Mouse (Mus musculus) CH12.LX (cell line): Measurements from ENCODE around the gene Myo5a. TPM values are rescaled to one million over a fixed set of nuclear protein-coding genes. Genes with fewer than 3 reads are reported as not detected.

ENCODE experiments used
- DNase-seq: peaks from one replicate; pipeline ENCODE4 v3.0.0-alpha.2; 2013; ENCODE audit errors: extremely low read depth
- H3K27ac ChIP-seq: 2 replicates; pipeline ENCODE4 v1.5.1; 2012; ENCODE audit warnings: low read depth, mild to moderate bottlenecking, control low read depth, moderate library complexity; ENCODE audit not compliant: insufficient read depth
- H3K27me3 ChIP-seq: replicated peaks from 2 replicates; pipeline ENCODE3; 2012; ENCODE audit warnings: inconsistent platforms
- H3K36me3 ChIP-seq, 2 experiments: replicated peaks in 1 of 2; 2 replicates each; pipeline versions ENCODE3 to v1.6.1; 2012; ENCODE audit warnings: inconsistent platforms in 1 of 2, low read length in 1 of 2, mild to moderate bottlenecking in 1 of 2, mixed read lengths in 1 of 2, moderate library complexity in 1 of 2; ENCODE audit not compliant: control insufficient read depth in 1 of 2, insufficient read depth in 1 of 2
- H3K4me1 ChIP-seq, 2 experiments: 2 replicates each; pipeline ENCODE4 v1.6.1; 2012; ENCODE audit warnings: inconsistent platforms in 1 of 2, moderate library complexity in 1 of 2; ENCODE audit not compliant: insufficient read depth in 2 of 2, control insufficient read depth in 1 of 2
- H3K4me2 ChIP-seq: 2 replicates; pipeline ENCODE4 v1.6.1; 2012; ENCODE audit warnings: low read depth, mild to moderate bottlenecking, control low read depth; ENCODE audit not compliant: poor library complexity, insufficient read depth, severe bottlenecking
- H3K4me3 ChIP-seq, 3 experiments: fragments of 150-350 bp in 1 of 3; sonication (generic) in 1 of 3; replicated peaks in 1 of 3; 2 replicates each; pipeline versions ENCODE3 to v1.5.1; 2011 to 2012; ENCODE audit warnings: low read depth in 2 of 3, low read length in 2 of 3, mild to moderate bottlenecking in 2 of 3, moderate library complexity in 2 of 3, control low read depth in 1 of 3, improper control_type of control experiment in 1 of 3, inconsistent platforms in 1 of 3, mixed read lengths in 1 of 3; ENCODE audit not compliant: poor library complexity in 1 of 3
- H3K79me2 ChIP-seq: replicated peaks from 2 replicates; pipeline ENCODE4 v1.6.1; 2012; ENCODE audit warnings: mild to moderate bottlenecking, moderate library complexity; ENCODE audit not compliant: control insufficient read depth, poor library complexity, insufficient read depth, severe bottlenecking; ENCODE audit errors: extremely low read depth
- H3K9ac ChIP-seq: 2 replicates; pipeline ENCODE4 v1.6.1; 2012; ENCODE audit warnings: low read depth, mild to moderate bottlenecking, control low read depth, moderate library complexity; ENCODE audit not compliant: insufficient read depth
- H3K9me3 ChIP-seq: replicated peaks from 2 replicates; pipeline ENCODE3; 2012; ENCODE audit warnings: low read length, inconsistent platforms, mixed read lengths
- BHLHE40 ChIP-seq: IDR thresholded peaks from 2 replicates; pipeline ENCODE4 v1.6.1; 2011; ENCODE audit warnings: mild to moderate bottlenecking, low read depth, low read length, improper control_type of control experiment
- CHD1 ChIP-seq: IDR thresholded peaks from 2 replicates; pipeline ENCODE4 v1.6.1; 2012; ENCODE audit warnings: low read depth, low read length, improper control_type of control experiment, inconsistent platforms
- CTCF ChIP-seq, 2 experiments: IDR thresholded peaks in 1 of 2; conservative IDR thresholded peaks in 1 of 2; 2 replicates each; pipeline ENCODE4 v1.5.1; 2011 to 2012; ENCODE audit warnings: low read depth in 2 of 2, low read length in 2 of 2, improper control_type of control experiment in 1 of 2, inconsistent platforms in 1 of 2, mild to moderate bottlenecking in 1 of 2, moderate library complexity in 1 of 2
- ELF1 ChIP-seq: IDR thresholded peaks from 2 replicates; pipeline ENCODE4 v1.6.1; 2014; ENCODE audit warnings: low read depth, mild to moderate bottlenecking, inconsistent platforms, low read length, improper control_type of control experiment
- EP300 ChIP-seq: IDR thresholded peaks from 2 replicates; pipeline ENCODE4 v1.6.1; 2011; ENCODE audit warnings: low read length, improper control_type of control experiment
- ETS1 ChIP-seq: conservative IDR thresholded peaks from 2 replicates; pipeline ENCODE4 v1.6.1; 2012; ENCODE audit warnings: low read depth, mild to moderate bottlenecking, inconsistent platforms, low read length, improper control_type of control experiment, moderate library complexity
- GABPA ChIP-seq: IDR thresholded peaks from 2 replicates; pipeline ENCODE4 v1.6.1; 2012; ENCODE audit warnings: low read depth, low read length, improper control_type of control experiment, inconsistent platforms; ENCODE audit not compliant: insufficient replicate concordance
- HCFC1 ChIP-seq: IDR thresholded peaks from 2 replicates; pipeline ENCODE4 v1.6.1; 2012; ENCODE audit warnings: low read depth, mild to moderate bottlenecking, inconsistent platforms, low read length, improper control_type of control experiment
- IRF4 ChIP-seq: IDR thresholded peaks from 2 replicates; pipeline ENCODE4 v1.6.1; 2014; ENCODE audit warnings: low read depth, mild to moderate bottlenecking, inconsistent platforms, low read length, improper control_type of control experiment
- JUN ChIP-seq: IDR thresholded peaks from 2 replicates; pipeline ENCODE4 v1.6.1; 2011; ENCODE audit warnings: low read depth, mild to moderate bottlenecking, low read length, improper control_type of control experiment, moderate library complexity; ENCODE audit not compliant: insufficient read depth
- KAT2A ChIP-seq: IDR thresholded peaks from 2 replicates; pipeline ENCODE4 v1.6.1; 2012; ENCODE audit warnings: low read length, improper control_type of control experiment, inconsistent platforms; ENCODE audit not compliant: insufficient replicate concordance
- MAX ChIP-seq: IDR thresholded peaks from 2 replicates; pipeline ENCODE4 v1.6.1; 2011; ENCODE audit warnings: low read length, improper control_type of control experiment
- MAZ ChIP-seq: IDR thresholded peaks from 2 replicates; pipeline ENCODE4 v1.6.1; 2012; ENCODE audit warnings: low read depth, mild to moderate bottlenecking, inconsistent platforms, low read length, improper control_type of control experiment, moderate library complexity
- MEF2A ChIP-seq: IDR thresholded peaks from 2 replicates; pipeline ENCODE4 v1.6.1; 2014; ENCODE audit warnings: low read depth, mild to moderate bottlenecking, inconsistent platforms, low read length, improper control_type of control experiment, borderline replicate concordance
- MXI1 ChIP-seq: IDR thresholded peaks from 2 replicates; pipeline ENCODE4 v1.6.1; 2011; ENCODE audit warnings: mild to moderate bottlenecking, low read depth, low read length, improper control_type of control experiment
- MYC ChIP-seq: IDR thresholded peaks from 2 replicates; pipeline ENCODE4 v1.6.1; 2011; ENCODE audit warnings: low read depth, mild to moderate bottlenecking, improper control_type of control experiment, low read length
- NELFE ChIP-seq: IDR thresholded peaks from 2 replicates; pipeline ENCODE4 v1.6.1; 2011; ENCODE audit warnings: low read depth, low read length, improper control_type of control experiment
- PAX5 ChIP-seq: IDR thresholded peaks from 2 replicates; pipeline ENCODE4 v1.6.1; 2012; ENCODE audit warnings: low read length, inconsistent platforms, mixed read lengths
- POLR2A ChIP-seq: IDR thresholded peaks from 2 replicates; pipeline ENCODE4 v1.6.1; 2011; ENCODE audit warnings: low read depth, mild to moderate bottlenecking, improper control_type of control experiment, low read length
- RAD21 ChIP-seq: IDR thresholded peaks from 2 replicates; pipeline ENCODE4 v1.6.1; 2011; ENCODE audit warnings: low read depth, mild to moderate bottlenecking, low read length, improper control_type of control experiment, moderate library complexity
- RCOR1 ChIP-seq: conservative IDR thresholded peaks from 2 replicates; pipeline ENCODE4 v1.6.1; 2012; ENCODE audit warnings: low read depth, mild to moderate bottlenecking, inconsistent platforms, low read length, improper control_type of control experiment
- SIN3A ChIP-seq: IDR thresholded peaks from 2 replicates; pipeline ENCODE4 v1.6.1; 2012; ENCODE audit warnings: low read length, improper control_type of control experiment, inconsistent platforms
- SMC3 ChIP-seq: IDR thresholded peaks from 2 replicates; pipeline ENCODE4 v1.6.1; 2011; ENCODE audit warnings: low read depth, low read length, improper control_type of control experiment
- TCF12 ChIP-seq: IDR thresholded peaks from 2 replicates; pipeline ENCODE4 v1.6.1; 2014; ENCODE audit warnings: low read depth, mild to moderate bottlenecking, inconsistent platforms, low read length, improper control_type of control experiment
- UBTF ChIP-seq: IDR thresholded peaks from 2 replicates; pipeline ENCODE4 v1.6.1; 2012; ENCODE audit warnings: low read depth, mild to moderate bottlenecking, inconsistent platforms, low read length, improper control_type of control experiment, moderate library complexity
- USF1 ChIP-seq: IDR thresholded peaks from 2 replicates; pipeline ENCODE4 v1.6.1; 2014; ENCODE audit warnings: low read depth, mild to moderate bottlenecking, inconsistent platforms, low read length, improper control_type of control experiment
- USF2 ChIP-seq: conservative IDR thresholded peaks from 2 replicates; pipeline ENCODE4 v1.6.1; 2011; ENCODE audit warnings: low read depth, low read length, improper control_type of control experiment
- ZC3H11A ChIP-seq: IDR thresholded peaks from 2 replicates; pipeline ENCODE4 v1.6.1; 2012; ENCODE audit warnings: low read depth, mild to moderate bottlenecking, inconsistent platforms, low read length, improper control_type of control experiment
- ZKSCAN1 ChIP-seq: IDR thresholded peaks from 2 replicates; pipeline ENCODE4 v1.6.1; 2012; ENCODE audit warnings: low read depth, inconsistent platforms, low read length, improper control_type of control experiment, borderline replicate concordance
- ZMIZ1 ChIP-seq: IDR thresholded peaks from 2 replicates; pipeline ENCODE4 v1.6.1; 2012; ENCODE audit warnings: low read depth, mild to moderate bottlenecking, inconsistent platforms, low read length, improper control_type of control experiment
- ZNF384 ChIP-seq: IDR thresholded peaks from 2 replicates; pipeline ENCODE4 v1.6.1; 2012; ENCODE audit warnings: low read depth, low read length, improper control_type of control experiment, inconsistent platforms
- dilution Hi-C: fragments of 300-500 bp; cut with MboI; formaldehyde crosslinking; loops from 2 replicates; pipeline ENCODE4 v1.14.3; 2020; ENCODE audit warnings: low sequenced_read_pairs; ENCODE audit not compliant: extremely low pct_unique_long_range_greater_than_20kb, extremely low pct_ligation_motif_present
- in situ Hi-C: fragments of 300-500 bp; cut with MboI; formaldehyde crosslinking; loops from 3 replicates; pipeline ENCODE4 v1.14.3; 2019; ENCODE audit warnings: low sequenced_read_pairs, low pct_ligation_motif_present, low pct_unique_long_range_greater_than_20kb, mixed read lengths
- polyA plus RNA-seq: library from polyadenylated mRNA; unstranded; fragments of >175 nt; gene quantifications from 2 replicates; pipeline ENCODE4 v1.2.1, GENCODE M21; 2012; ENCODE audit warnings: low read depth; ENCODE audit not compliant: insufficient read length
- total RNA-seq, 2 experiments: library from RNA; depleted of rRNA; stranded (reverse); fragments of 300-350 nt in 1 of 2; fragments of >200 nt in 1 of 2; gene quantifications; 2 replicates each; pipeline ENCODE4 v1.2.3; 2012 to 2014

Myo5a gene
- total and polyA plus RNA-seq, 3 experiments = 55.0 to 107 (median 66.6) TPM

DNA sequence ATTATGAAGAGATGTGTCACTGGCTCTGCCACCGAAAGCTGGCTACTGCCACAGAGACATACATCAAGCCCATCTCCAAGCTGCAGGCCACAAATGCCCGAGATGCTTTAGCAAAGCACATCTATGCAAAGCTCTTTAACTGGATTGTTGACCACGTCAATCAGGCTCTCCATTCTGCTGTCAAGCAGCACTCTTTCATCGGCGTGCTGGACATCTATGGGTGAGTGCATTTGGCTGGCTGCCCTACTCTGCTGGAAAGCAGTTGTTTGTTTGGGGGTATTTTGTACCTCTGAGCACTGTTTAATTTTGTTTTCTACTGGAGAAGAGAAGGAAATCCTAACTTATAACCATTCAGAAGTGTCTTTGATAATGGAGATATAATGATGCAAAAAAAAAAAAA is 76.1 kb downstream of the Myo5a start:
- H3K4me2 ChIP-seq = no peak overlapping the region
- H3K9ac ChIP-seq = no peak overlapping the region
- H3K9me3 ChIP-seq = no peaks in the 10 kb centered on the region
- no peak overlapping the region for H3K27ac ChIP-seq
- in situ Hi-C loops = no loop called here
- dilution Hi-C loops = no loop called here
- no peaks in the 10 kb centered on the region for H3K4me1 ChIP-seq
- no peak for DNase-seq
- peaks cover 39 to 73% of the 10 kb centered on the region in 2 experiments for H3K36me3 ChIP-seq
- TF ChIP-seq CTCF (conservative IDR thresholded peaks at IDR 0.05 in 1 of 2, IDR thresholded peaks at IDR 0.05 in 1 of 2; ENCODE audit: low read depth in 2 of 2, low read length in 2 of 2) = no peak
- no peak for TF ChIP-seq RAD21
- no peak for TF ChIP-seq SIN3A
- no peak for TF ChIP-seq IRF4
- TF ChIP-seq TCF12 = no peak
- no peak for TF ChIP-seq HCFC1
- no peak for TF ChIP-seq BHLHE40
- TF ChIP-seq SMC3 = no peak
- no peak for TF ChIP-seq ZKSCAN1
- TF ChIP-seq PAX5 = no peak
- no peak for TF ChIP-seq MAZ
- TF ChIP-seq ZMIZ1 = no peak
- TF ChIP-seq USF1 = no peak
- no peak for TF ChIP-seq CHD1
- no peak for TF ChIP-seq RCOR1
- no peaks in the 10 kb centered on the region for H3K79me2 ChIP-seq
- no peaks in the 10 kb centered on the region for H3K27me3 ChIP-seq
- H3K4me3 ChIP-seq = no peak overlapping the region

- Histone ChIP-seq H3K27me3 (no peaks in the 10 kb centered on the region), H3K4me1 (peaks cover 5 to 74% of the 10 kb centered on the region in 2 experiments; a peak in 3 of 4 replicates), H3K4me3 (no peak overlapping the region), H3K36me3 (peaks cover 20 to 54% of the 10 kb centered on the region in 2 experiments), H3K27ac (peak overlapping the region; percentile 84), H3K9me3 (no peaks in the 10 kb centered on the region), H3K9ac (peak overlapping the region; percentile 36), H3K79me2 (no peaks in the 10 kb centered on the region), H3K4me2 (peak overlapping the region; percentile 100)
- dilution Hi-C loops (no loop called here), in situ Hi-C loops (no loop called here)
- peak; percentile 66 for DNase-seq
- TF ChIP-seq IRF4 (peak; percentile 94), MXI1 (no peak), ZKSCAN1 (no peak), HCFC1 (no peak), GABPA (no peak), SMC3 (no peak), MYC (0 out of 2 replicates have a peak, but pooled peaks have one; percentile 50), RAD21 (no peak; the same call in 1 of the 2 replicates), POLR2A (0 out of 2 replicates have a peak, but pooled peaks have one; percentile 24), BHLHE40 (peak; percentile 85), ETS1 (peak; percentile 81), RCOR1 (no peak), MAX (no peak), KAT2A (no peak), TCF12 (peak; percentile 73), ZMIZ1 (no peak), ELF1 (no peak), NELFE (no peak), ZC3H11A (no peak), SIN3A (peak; percentile 30; the same call in 1 of the 2 replicates), EP300 (peak; percentile 90), USF1 (no peak), MEF2A (peak; percentile 98), USF2 (no peak), UBTF (no peak), MAZ (no peak), JUN (no peak), ZNF384 (no peak), CHD1 (no peak)
Observed at GRCm38 (mm10) chr9:75160525-75160924, 89.7 kb downstream of the Myo5a start.
